ENCODE assay signal across 17 mouse cellular contexts in genomic region chr19:16176426-16176825, GRCm38 (mm10). TPM values are rescaled to one million over a fixed set of nuclear protein-coding genes. Genes with fewer than 3 reads are reported as not detected.
A peak's percentile ranks its signal among the peaks of the same experiment; 100 is the strongest.
DNase-seq lines count a peak whose midpoint lies in the region; ATAC-seq lines count a peak whose summit lies in the region.
"Had no signal": no experiment of that assay in that cellular context is flagged by ENCODE, and none has a peak within 500 bp of the region (broad histone marks: within the 10 kb centered on the region; RNA-seq: fewer than 3 reads in every experiment).

No protein-coding gene starts in this region.

- H3K4me3 ChIP-seq in heart, embryonic 13.5 days, result no peak overlapping the region
- H3K4me3 ChIP-seq in lung, embryonic 16.5 days (ENCODE audit: low read length), result no peak overlapping the region
- no peak overlapping the region for H3K4me3 ChIP-seq in intestine, embryonic 14.5 days (ENCODE audit: low read depth, low read length)
- H3K4me3 ChIP-seq in stomach, embryonic 15.5 days (replicated peaks), result no peak overlapping the region
- H3K4me3 ChIP-seq: forebrain, embryonic 12.5 days; midbrain, embryonic 12.5 days had no signal

- no peaks in the 10 kb centered on the region for H3K27me3 ChIP-seq in heart, embryonic 13.5 days (replicated peaks)
- H3K27me3 ChIP-seq in lung, embryonic 16.5 days (ENCODE audit: control insufficient read depth, insufficient read depth, low read depth, low read length), result no peaks in the 10 kb centered on the region
- H3K27me3 ChIP-seq in intestine, embryonic 14.5 days (replicated peaks; ENCODE audit: control insufficient read depth, insufficient read depth, low read length), result no peaks in the 10 kb centered on the region
- H3K27me3 ChIP-seq in stomach, embryonic 15.5 days (replicated peaks), result no peaks in the 10 kb centered on the region
- H3K27me3 ChIP-seq: forebrain, embryonic 12.5 days; midbrain, embryonic 12.5 days had no signal

- WGBS in heart, embryonic 13.5 days, result 16% methylated on average over 5 of the region's 5 CpGs
- 29% methylated on average over 5 of the region's 5 CpGs for whole genome bisulfite sequencing in lung, embryonic 16.5 days
- 13% methylated on average over 5 of the region's 5 CpGs for WGBS in intestine, embryonic 14.5 days
- WGBS in stomach, embryonic 15.5 days, result 15% methylated on average over 5 of the region's 5 CpGs

- DNase-seq in heart, postnatal 14 days, result no peak
- DNase-seq in lung, postnatal 25 days (ENCODE audit: low spot score), result no peak
- DNase-seq in intestine, embryonic 14.5 days (ENCODE audit: low spot score), result no peak
- no peak for DNase-seq in adrenal gland, postnatal 4 days (ENCODE audit: low spot score in 2 of 2)
- no peak for DNase-seq in adrenal gland, adult (ENCODE audit: inconsistent age in 2 of 2, low spot score in 1 of 2)
- DNase-seq: cerebellum, postnatal 36 days; kidney, postnatal 10 days; right cerebral cortex, adult 18-20 months; thymus, postnatal 36 days had no signal

- no peaks in the 10 kb centered on the region for H3K9me3 ChIP-seq in heart, embryonic 13.5 days
- no peaks in the 10 kb centered on the region for H3K9me3 ChIP-seq in lung, embryonic 16.5 days (ENCODE audit: control insufficient read depth, low read length)
- H3K9me3 ChIP-seq in intestine, embryonic 14.5 days (ENCODE audit: control insufficient read depth, low read length), result no peaks in the 10 kb centered on the region
- H3K9me3 ChIP-seq in stomach, embryonic 15.5 days, result no peaks in the 10 kb centered on the region
- H3K9me3 ChIP-seq: forebrain, embryonic 12.5 days; G1E; midbrain, embryonic 12.5 days had no signal

- peaks cover 80% of the 10 kb centered on the region for H3K4me1 ChIP-seq in heart, embryonic 13.5 days
- peaks cover 33% of the 10 kb centered on the region for H3K4me1 ChIP-seq in lung, embryonic 16.5 days (replicated peaks; ENCODE audit: control insufficient read depth, insufficient read depth, low read length)
- H3K4me1 ChIP-seq in intestine, embryonic 14.5 days (replicated peaks; ENCODE audit: control insufficient read depth, insufficient read depth, low read length), result peaks cover 34% of the 10 kb centered on the region
- peaks cover 34% of the 10 kb centered on the region for H3K4me1 ChIP-seq in stomach, embryonic 15.5 days

- intact Hi-C loops in heart, postnatal 14 days (cut with DNase I), result no loop called here

- H3K4me2 ChIP-seq in heart, embryonic 13.5 days, result peak overlapping the region; percentile 39
- H3K4me2 ChIP-seq in lung, embryonic 16.5 days (ENCODE audit: low read depth, low read length), result peak overlapping the region; percentile 21; the same call in 1 of the 2 replicates
- peak overlapping the region; percentile 24; the same call in 1 of the 2 replicates for H3K4me2 ChIP-seq in intestine, embryonic 14.5 days (ENCODE audit: low read length)
- no peak overlapping the region for H3K4me2 ChIP-seq in stomach, embryonic 15.5 days
- H3K4me2 ChIP-seq: forebrain, embryonic 12.5 days; liver, embryonic 11.5 days; midbrain, embryonic 12.5 days had no signal

- no peaks in the 10 kb centered on the region for H3K36me3 ChIP-seq in heart, embryonic 13.5 days
- H3K36me3 ChIP-seq in lung, embryonic 16.5 days (ENCODE audit: control insufficient read depth, insufficient read depth, low read length), result no peaks in the 10 kb centered on the region
- no peaks in the 10 kb centered on the region for H3K36me3 ChIP-seq in intestine, embryonic 14.5 days (ENCODE audit: control insufficient read depth, insufficient read depth, low read length)
- no peaks in the 10 kb centered on the region for H3K36me3 ChIP-seq in stomach, embryonic 15.5 days
- H3K36me3 ChIP-seq: forebrain, embryonic 12.5 days; G1E; midbrain, embryonic 12.5 days had no signal

- peak overlapping the region; percentile 64; the same call in 1 of the 2 replicates for H3K9ac ChIP-seq in heart, embryonic 13.5 days
- H3K9ac ChIP-seq in lung, embryonic 16.5 days (ENCODE audit: low read length), result no peak overlapping the region
- H3K9ac ChIP-seq in intestine, embryonic 14.5 days (ENCODE audit: low read length), result no peak overlapping the region
- no peak overlapping the region for H3K9ac ChIP-seq in stomach, embryonic 15.5 days
- H3K9ac ChIP-seq: forebrain, embryonic 12.5 days; midbrain, embryonic 12.5 days had no signal

- peak overlapping the region; percentile 76 for H3K27ac ChIP-seq in heart, embryonic 13.5 days (replicated peaks)
- H3K27ac ChIP-seq in lung, embryonic 16.5 days (ENCODE audit: low read length), result peak overlapping the region; percentile 65
- peak overlapping the region; percentile 70 for H3K27ac ChIP-seq in intestine, embryonic 14.5 days (ENCODE audit: low read depth)
- H3K27ac ChIP-seq in stomach, embryonic 15.5 days, result peak overlapping the region; percentile 49
- H3K27ac ChIP-seq: forebrain, embryonic 12.5 days; macrophage; midbrain, embryonic 12.5 days had no signal

- no peak for ATAC-seq in heart, embryonic 13.5 days (ENCODE audit: extremely low read depth, insufficient number of reproducible peaks, low FRiP score, low TSS enrichment)
- peak; percentile 62 for ATAC-seq in lung, embryonic 16.5 days (ENCODE audit: low read depth)
- no peak for ATAC-seq in intestine, embryonic 14.5 days (replicated peaks; ENCODE audit: low FRiP score, low TSS enrichment, low read depth)
- ATAC-seq in stomach, embryonic 15.5 days (ENCODE audit: insufficient read depth, low FRiP score, low read depth), result no peak

RNA-seq across cellular contexts. Expression of gene Gnaq, which starts 43.8 kb away (rescaled TPM):
- 16.9 and 18.3 TPM in 2 replicates for polyA plus RNA-seq in heart, embryonic 13.5 days (2015; fragmentation: Nextera tagmentation; extraction: Ambion mirVana)
- 10 to 100 TPM; 29.7 to 34.2 TPM for total RNA-seq in heart, postnatal 14 days (2021)
- polyA plus RNA-seq in lung, embryonic 16.5 days (2015; fragmentation: Nextera tagmentation; extraction: Ambion mirVana), result 32.5 and 32.9 TPM in 2 replicates
- polyA plus RNA-seq in intestine, embryonic 14.5 days (2014; fragmentation: Nextera tagmentation; extraction: Ambion mirVana), result 18.4 and 18.8 TPM in 2 replicates
- polyA plus RNA-seq in stomach, embryonic 15.5 days (2015; fragmentation: Nextera tagmentation; extraction: Ambion mirVana), result 35.6 and 36.2 TPM in 2 replicates
- 10 to 100 TPM; 86.3 to 89.9 TPM for total RNA-seq in adrenal gland, postnatal 4 days (2021)
- polyA plus RNA-seq: G1E had no signal
